Mouse (Mus musculus) cerebellum, postnatal 25 days (tissue): ENCODE results near the gene Atraid.

Source experiments
- DNase-seq, 2 experiments: peaks; one replicate each; pipeline ENCODE4 v3.0.0; 2021; ENCODE audit warnings: mixed read lengths in 2 of 2

The Atraid gene

DNA sequence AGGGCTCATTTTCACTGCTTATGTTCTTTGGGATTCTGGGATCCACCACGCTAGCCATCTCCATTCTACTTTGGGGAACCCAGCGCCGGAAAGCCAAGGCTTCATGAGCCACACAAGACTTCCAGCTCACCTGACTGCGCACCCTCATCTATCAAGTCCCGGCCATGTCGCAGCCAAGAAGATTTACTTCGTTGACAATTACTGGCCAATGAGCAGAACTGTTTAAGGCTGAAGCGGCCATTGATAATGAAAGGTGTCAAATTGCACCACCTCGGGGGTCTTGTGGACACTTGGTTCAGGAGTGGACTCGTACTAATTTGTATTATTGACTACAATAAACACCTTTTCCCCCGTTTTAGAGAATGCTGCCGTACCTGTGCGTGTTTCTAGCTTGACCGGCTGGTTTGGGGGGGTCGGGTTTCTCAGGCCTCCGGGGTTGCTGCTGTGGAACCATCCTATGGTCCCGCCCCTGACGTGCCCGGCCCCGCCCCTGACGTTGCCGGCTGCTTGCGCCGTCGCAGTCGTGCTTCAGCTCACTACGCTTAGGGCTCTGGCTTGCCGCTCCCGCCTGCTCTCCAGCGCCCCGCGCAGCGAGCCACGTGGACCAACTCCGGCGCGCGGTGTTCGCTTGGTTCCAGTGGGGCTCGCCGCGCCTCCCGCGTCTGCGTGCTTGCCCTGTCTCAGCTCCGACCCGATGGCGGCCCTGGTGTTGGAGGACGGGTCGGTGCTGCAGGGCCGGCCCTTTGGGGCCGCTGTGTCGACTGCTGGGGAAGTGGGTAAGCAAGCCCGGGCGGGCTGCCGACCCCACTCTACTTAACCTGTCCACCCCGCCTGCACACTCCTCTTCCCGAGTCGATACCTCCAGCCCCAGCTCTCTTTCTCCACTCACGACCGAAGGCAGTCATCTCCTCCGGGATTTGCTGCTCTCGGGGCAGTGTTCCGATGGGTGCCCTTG lies 6.4 kb downstream of the Atraid start, which contains the start of gene Cad:
Cad (plus strand) TSS at position 520 of the 955 bp plus-strand sequence.
- peak; percentile 95 to 98 for DNase-seq

DNA sequence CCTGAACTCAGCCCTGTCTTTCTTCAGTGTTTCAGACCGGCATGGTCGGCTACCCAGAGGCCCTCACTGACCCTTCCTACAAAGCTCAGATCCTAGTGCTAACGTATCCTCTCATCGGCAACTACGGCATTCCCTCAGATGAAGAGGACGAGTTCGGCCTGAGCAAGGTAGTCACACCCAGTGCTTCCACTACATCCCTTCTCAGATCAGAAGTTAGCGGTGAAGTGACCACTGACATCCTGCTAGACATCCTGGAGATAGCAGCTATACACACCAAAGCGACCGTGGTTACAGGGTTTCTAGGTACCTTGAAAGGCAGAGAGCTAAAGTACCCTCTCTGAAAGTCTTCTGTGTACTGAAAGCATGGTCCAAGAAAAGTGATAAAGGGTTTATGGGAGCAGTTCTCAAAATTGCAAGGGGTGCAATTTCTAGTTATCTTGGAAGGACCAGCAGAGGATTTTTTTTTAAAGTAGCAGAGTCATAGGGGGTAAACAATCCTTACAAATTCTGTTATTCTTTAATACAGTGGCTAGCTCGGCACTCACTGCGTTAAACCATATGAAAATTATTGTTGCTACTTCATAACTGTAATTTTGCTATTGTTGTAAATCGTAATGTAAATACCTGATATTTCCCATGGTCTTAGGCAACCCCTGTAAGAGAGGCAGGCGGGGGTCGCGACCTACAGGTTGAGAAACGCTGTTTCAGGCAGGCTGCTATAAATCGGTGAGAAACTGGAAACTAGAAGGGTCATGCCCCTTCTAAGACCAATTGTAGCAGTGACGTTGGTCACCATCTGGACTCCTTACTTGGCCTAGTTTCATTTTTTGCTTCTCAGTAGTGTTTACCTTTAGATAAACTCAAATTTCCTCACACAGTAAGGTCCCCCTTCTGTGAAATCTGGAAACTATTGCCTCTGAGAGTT lies 7.4 kb downstream of the Atraid start:
- DNase-seq = no peak

DNA sequence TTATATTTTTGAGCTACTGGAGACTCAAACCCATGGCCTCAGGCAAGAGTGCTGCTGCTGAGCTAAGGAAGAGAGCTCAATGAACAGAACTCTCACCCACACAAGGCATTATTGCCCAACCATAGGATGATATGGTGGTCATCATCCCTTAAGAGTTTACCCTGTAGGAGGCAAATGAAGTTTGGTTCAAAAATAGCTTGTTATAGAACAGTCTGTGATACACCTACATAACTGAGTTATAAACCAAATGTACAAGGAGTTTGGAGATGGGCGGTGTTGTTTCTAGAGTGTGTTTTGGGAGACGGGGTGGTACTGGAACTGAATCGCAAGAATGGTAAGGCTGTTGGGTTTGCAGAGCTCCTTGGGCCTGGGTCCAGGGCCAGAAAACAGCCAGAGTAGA lies 21.7 kb downstream of the Atraid start:
- DNase-seq = no peak

DNA sequence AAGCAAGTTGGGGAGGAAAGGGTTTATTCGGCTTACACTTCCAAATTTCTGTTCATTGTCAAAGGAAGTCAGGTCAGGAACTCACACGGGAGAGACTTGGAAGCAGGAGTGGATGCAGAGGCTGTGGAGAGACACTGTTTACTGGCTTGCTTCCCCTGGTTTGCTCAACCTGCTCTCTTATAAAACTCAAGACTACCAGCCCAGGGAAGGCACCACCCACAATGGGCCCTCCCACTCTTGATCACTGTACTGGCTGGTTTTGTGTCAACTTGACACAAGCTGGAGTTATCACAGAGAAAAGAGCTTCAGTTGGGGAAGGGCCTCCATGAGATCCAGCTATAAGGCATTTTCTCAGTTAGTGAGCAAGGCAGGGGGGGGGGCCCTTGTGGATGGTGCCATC lies 22.9 kb downstream of the Atraid start:
- no peak for DNase-seq

DNA sequence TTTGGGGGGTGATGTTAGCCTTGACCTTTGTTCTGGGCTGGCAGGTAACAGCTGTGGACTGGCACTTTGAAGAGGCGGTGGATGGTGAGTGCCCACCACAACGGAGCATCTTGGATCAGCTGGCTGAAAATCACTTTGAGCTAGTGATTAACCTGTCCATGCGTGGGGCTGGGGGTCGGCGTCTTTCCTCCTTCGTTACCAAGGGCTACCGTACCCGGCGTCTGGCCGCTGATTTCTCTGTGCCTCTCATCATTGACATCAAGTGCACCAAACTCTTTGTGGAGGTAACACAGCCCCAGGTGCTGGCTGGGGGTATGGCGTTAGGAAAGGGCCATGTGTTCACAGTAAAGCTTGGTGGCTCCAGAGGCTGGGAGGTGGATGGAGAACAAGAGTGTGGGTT lies 23.7 kb downstream of the Atraid start:
- no peak for DNase-seq

DNA sequence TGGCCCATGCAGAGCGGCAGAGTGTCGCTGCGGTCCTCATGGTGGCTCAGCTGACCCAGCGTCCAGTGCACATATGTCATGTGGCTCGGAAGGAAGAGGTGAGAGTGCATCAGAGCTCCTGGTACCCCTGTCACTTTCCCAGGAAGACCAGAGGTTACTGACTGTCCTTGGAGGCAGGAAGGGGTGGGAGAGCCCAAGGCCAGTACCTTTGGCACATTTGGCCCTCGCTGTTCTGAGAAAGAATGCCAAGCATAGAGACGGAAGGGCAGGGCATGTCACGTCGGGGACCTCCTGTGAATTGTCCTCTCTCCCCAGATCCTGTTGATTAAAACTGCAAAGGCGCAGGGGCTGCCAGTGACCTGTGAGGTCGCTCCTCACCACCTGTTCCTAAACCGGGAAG lies 25.1 kb downstream of the Atraid start:
- DNase-seq = no peak

DNA sequence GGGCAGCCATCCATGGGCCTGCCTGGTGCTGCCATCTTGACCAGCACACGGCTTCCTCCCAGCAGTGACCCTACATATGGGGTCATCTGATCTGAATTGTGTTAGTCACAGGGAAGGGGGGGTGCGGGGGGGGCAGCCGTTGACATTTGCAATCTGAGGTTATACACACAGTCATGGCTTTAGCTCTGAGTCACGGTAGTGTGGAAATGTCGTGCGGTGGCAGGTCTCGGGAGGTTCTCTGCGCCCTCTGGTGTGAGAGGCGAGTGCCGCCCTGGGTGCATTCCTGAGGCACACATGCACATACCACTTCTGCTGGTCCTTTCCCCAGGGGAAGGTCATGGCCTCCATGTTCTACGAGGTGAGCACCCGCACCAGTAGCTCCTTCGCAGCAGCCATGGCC lies 28.2 kb downstream of the Atraid start:
- no peak for DNase-seq

DNA sequence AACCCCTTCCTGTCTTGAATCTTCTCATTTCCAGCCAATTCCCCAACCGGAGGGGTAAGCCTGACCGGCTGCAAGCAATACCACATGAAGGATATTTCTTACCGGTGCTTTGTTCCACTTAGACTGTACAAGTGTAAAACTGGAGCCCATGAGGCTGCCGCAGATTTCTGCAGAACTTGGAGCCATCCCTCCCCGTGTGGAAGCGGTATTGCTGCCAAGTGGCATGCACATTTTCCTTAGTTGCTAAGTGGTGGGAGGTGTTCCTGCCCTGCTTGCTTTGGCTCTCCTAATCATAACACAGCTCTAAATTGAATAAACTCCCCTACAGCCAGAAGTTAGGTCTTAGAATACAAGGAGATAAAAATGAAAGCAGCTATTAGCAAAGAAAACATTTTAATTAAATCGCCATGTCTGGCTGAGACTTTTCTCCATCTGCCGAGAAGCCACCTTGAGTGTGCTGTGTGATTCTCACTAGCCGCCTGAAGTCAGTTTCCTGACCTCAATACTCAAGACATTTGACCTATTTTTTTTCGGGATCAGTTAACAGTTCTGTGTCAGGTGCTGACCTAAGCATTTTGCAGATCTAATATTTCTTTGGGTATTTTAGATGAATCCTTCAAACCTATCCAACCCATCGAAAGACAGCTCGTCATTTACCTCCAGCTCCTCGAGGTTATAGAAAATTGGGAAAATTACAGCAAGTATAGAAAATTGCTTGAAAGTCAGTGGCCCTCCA lies 32.1 kb downstream of the Atraid start:
- DNase-seq = peak in 1 of 2 experiments; percentile 40

DNA sequence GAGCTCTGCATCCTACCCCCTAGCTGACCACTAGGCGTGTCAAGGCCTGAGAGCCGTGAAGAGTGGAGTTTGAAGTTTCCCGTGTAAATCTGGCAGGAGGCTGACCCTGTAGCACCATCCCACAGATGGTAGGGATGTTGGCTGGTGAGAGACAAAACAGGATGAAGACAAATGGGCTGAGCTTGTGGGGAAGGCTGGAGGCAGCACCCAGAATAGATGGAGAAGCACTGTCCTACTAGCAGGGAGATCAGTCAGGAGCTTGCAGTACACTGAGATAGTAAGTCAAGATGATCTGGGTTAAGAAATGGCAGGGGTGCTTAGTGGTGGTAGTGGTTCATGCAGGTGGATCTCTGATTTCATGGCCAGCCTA lies 32.7 kb downstream of the Atraid start:
- DNase-seq = no peak

DNA sequence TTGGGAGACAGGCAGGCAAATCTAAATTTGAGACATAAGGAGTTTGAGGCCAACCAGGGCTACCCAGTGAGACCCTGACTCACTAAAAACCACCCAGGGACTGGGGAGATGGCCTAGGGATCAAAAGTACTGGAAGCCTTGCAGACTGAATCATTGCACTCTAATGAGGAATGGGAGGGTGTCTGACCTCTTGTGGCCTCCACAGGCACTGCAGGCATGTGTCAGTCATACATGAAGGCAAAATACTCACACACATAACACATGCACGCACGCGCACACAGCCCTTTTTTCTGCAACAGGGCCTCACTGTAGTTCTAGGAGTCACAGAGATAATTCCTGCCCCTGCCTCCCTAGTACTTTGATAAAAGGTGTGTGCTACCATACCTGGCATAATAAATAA lies 33.3 kb downstream of the Atraid start:
- peak in 1 of 2 experiments; percentile 65 for DNase-seq

DNA sequence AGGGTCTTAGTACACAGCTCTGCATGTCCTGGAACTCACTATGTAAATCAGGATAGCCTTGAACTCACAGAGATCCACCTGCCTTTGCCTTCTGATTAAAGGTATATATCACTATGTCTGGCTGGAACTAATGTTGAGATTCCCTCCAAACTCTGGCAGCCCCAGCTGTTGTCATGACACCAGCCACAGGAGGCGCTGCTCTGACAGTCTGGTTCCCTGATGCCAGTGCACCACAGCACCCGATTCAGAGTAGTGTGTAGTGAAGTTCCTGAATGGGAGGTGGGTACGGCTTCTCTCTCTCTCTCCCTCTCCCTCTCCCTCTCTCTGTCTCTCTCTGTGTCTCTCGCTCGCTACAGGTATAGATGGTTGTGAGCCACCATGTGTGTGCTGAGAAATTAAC lies 34.2 kb downstream of the Atraid start:
- peak in 1 of 2 experiments; percentile 64 for DNase-seq

DNA sequence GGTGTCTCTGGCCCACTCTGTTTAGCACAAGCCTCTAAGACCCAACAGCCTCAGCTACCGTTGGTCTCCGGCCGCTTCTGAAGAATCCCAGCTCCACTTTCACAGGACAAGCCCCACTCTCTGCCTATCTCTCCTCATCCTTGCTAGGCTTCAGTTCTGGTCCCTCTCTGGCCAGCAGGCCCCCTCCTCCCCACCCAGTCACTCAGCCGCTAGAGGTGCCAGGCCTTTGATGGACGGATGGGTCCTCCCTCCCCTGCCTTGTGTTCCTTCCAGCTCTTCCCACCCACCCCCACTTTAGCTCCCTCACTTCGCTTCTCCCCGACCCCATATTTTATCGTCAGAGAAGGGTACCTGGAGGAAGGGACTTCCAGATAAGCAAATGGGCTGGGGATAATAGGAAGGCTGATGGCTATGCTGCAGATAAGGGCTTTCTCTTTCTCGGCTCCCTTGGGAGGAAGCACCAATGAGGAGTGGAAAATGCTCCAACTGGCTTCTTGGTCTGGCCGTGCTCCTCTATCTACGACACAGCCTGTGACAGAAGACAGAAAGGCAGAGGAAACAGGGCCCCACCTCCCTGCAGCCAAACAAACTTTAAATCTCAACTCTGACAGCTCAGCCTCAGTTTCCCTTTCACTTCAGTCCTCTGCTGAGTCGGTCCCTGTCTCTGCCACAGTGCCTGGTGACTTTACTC lies 35.0 kb downstream of the Atraid start:
- no peak for DNase-seq

DNA sequence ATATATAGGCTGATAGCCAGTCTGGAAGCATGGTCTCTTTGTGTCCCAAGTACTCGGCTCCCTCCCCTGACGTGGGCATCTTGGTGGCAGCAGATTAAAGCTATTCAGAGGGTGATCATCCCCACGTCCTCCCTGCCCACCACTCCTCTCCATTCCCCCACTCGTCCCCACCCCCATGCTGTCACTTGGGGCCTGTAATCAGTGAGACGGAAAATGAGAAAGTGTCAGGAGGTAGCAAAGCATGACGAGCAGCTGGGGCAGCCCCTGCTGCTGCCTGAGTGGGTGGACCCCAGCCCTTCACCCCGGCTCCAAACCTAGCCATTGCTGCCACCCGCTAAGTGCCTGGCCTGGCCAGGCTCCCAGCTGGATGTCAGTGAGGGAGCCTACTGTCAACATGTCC lies 35.8 kb downstream of the Atraid start:
- no peak for DNase-seq

DNA sequence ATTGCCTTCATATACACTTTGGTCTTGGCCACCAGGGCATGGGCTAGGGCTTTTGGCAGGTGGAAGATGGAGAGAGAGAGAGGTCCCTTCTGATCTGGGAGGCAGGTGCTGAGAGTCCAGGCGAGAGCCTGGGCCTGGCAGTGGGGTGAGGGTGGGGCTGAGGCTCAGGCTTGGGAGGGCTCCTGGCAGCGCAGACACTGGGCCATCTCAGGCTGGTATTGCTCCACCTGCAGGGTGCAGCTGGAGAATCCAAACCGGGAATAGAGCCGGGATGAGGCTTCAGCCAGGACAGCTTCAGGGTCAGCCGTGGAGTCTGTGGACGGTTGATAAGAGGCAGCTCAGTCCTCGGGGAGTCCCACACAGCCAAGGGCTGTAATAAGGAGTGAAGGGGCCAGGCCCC lies 38.5 kb downstream of the Atraid start:
- DNase-seq = no peak

DNA sequence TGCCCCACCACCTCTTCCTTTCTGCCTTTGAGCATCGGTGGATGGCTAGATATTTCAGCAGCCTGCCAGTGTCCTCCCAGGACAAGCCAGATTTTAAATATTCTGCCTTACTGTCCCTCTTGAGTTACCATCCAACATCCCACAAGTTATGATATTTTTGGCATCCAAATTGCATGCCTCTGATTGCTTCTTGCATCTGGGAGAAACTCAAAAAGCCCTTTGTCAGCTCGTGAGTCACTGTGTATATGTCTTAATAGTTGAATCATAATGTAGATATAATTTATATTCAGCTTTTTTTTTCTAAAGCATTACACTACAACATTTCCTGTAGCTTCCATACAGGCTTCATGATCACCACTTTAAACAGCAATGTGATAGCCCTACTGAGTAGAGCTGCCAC lies 39.0 kb downstream of the Atraid start:
- DNase-seq = no peak

DNA sequence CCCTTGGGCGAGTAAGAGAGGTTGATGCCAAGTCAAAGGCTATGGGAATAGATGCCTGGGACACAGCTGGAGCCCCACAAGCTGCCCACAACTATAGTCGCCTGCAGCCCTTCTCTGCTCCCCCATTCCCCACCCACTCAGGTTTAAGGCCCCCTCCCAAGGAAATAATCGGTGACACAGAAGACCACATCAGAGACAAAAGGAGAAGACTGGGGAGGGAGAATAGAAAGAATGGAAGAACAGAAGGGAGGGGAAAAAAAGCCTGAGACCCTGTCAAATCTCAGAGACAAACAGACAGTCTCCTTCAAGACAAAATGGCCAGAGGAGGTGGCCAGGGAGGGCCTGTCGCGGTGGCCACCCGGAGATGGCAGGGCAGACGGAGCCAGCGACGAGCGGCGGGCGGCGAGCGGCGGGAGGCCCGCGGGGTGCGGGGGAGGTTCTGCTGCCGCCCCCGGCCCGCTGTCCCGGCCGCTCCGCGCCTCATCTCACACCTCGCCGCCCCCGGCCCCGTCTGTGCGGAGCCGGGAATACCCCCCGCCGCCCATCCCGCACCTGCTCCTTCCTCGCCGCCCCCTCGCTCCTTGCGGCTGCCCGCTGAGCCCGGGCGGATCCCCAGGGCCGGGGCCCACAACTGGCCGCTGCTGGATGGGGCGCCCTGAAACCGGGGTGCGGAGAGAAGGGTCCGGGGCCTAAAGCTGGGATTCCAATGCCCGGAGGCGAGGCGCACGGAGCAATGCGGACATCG lies 44.3 kb downstream of the Atraid start:
- no peak for DNase-seq

DNA sequence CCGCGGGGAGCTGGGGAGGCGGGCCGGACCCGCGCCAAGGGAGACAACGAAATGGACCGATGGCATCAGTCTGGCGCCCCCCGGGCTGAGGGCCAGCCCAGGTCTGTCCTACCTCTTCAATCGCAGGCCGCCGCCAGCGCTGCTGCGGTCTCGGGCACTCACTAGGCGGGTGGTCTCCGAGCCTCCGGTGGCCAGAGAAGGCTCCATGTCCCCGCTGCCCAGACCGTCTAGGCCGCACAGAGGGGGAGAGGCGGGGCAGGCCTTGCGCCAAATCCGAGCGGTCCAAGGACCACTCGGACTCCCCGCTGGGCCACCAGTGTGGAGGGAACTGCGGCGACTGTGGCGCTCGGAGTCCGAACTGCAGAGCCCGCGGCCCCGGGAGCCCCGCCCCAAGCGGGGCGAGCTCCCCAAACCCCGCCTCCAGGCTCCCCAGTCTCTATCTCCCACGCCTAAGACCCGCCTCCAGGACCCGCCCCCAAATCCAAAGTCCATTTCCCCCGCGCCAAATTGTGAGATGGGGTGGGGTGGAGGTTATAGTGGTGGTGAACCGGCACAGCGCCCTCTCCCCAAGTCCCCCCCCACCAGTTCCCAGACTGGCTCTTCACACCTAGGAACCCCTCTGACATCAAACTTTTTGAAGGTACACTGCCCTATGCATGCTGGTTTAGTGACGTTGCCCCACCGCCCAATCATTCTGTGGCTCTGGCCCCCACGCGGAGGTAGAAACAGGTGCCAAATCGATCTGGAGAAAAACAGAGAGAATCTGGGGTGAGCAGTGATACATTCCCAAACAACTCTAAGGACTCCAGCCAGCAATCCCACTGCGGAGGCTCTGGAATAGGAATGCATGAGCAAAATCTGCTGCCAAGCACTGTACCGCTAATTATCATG lies 45.3 kb downstream of the Atraid start:
- peak in 1 of 2 experiments; percentile 38 for DNase-seq

DNA sequence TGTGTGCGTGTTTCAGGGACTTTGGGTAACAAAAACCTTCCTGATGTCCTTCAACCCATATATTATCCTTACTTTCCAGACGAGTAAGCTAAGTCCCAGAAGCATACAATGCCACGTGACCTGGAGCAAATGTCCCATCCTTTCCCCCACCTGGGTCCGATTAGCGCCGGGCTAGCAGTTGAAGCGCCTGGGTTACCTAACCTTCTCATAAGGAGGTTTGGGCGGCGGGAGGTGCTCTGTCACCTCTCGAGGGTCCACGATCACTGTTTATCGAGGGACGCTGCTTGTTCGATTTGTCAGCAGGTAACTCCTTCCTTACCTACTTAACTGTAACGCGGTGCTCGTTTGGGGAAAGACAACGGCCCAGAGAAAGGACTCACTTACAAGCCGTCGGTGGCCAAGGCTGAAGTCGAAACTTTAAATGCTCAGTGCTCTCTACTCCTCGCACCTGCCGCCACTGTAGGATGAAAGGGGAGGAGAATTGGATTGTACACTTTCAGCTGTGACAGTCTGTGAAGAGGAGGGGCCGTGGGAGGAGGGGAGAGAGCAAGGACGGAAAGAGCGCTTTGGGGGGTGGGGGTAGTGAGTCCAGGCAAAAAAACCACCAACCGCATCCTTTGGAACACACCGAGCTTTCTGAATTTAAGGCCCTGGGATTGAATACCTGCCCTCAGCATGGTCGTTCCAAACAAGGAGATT lies 46.1 kb downstream of the Atraid start:
- DNase-seq = no peak

DNA sequence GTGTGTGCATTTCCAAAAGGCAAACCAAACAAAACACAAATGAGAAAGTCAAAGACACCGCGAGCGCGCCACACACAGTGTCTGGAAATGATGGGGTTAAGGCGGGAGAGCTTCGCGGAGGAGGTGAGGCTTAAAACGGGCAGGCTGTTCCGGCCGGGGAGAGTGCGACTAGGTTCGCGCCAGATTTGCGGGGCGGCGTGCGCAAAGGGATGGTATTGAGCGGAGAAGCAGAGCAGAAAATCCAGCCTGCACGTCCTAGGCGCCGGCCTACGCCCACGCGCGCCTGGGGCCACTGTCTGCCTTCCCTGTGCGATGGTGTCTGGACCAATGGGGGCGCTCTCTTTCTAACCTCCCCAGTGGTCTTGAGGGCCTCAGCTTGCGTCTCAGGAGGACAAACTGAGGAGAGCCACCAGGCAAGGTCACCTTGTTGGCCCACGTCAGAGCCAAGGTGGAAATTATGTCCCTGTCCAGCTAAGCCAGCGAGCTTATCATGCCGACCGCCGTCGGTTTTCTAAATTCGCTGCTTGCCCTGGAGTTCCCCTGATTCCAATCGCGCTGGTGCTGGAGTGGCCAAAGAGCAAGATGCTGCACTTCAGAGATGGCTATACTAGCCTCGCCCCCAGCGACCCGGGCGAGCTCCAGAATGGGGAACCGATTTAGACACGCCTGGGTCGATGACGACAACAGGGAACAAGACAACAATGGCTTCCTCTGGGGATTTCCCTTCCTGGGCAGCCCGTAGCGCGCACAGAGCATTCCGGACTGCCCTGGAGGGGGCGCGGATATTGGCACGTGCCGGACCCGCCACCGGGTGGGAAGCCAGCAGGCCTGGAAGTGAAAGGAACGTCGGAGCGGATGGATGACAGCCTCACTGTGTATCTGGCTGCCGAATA lies 46.9 kb downstream of the Atraid start:
- peak in 1 of 2 experiments; percentile 38 for DNase-seq
